Mouse (Mus musculus) thymus, postnatal 25 days (tissue): ENCODE measurements around the gene Gap43.
"Not testable (repeated sequence)": the region's sequence is repeated elsewhere in the genome, so short reads cannot be mapped to it uniquely, and the experiment has no call there.

Source experiments
- DNase-seq: peaks from one replicate; pipeline ENCODE4 v3.0.0; 2022

Gene Gap43

GRCm38 (mm10) chr16:42294056-42294455, 46.4 kb downstream of the Gap43 start:
- no peak for DNase-seq

- DNase-seq: no peak
These were observed 48.9 kb downstream of the Gap43 start for GRCm38 (mm10) chr16:42291572-42291971.

- DNase-seq: no peak
These were observed 56.4 kb downstream of the Gap43 start for GRCm38 (mm10) chr16:42284005-42284404.

- no peak for DNase-seq
These were observed 62.7 kb downstream of the Gap43 start for GRCm38 (mm10) chr16:42277713-42278112.

GRCm38 (mm10) chr16:42277268-42277667, 63.2 kb downstream of the Gap43 start:
- no peak for DNase-seq

GRCm38 (mm10) chr16:42276216-42277141, 64.0 kb downstream of the Gap43 start:
- DNase-seq: peak; percentile 56

GRCm38 (mm10) chr16:42275518-42276215, 64.8 kb downstream of the Gap43 start:
- DNase-seq: no peak

- no peak for DNase-seq
These were observed 69.2 kb downstream of the Gap43 start for GRCm38 (mm10) chr16:42271213-42271612.

- no peak for DNase-seq
These were observed 70.9 kb downstream of the Gap43 start for GRCm38 (mm10) chr16:42269587-42269967.

GRCm38 (mm10) chr16:42268843-42269586, 71.4 kb downstream of the Gap43 start:
- DNase-seq: no peak

GRCm38 (mm10) chr16:42265185-42265584, 75.3 kb downstream of the Gap43 start:
- no peak for DNase-seq

- no peak for DNase-seq
These were observed 77.4 kb downstream of the Gap43 start for GRCm38 (mm10) chr16:42262935-42263542.

- no peak for DNase-seq
These were observed 84.8 kb downstream of the Gap43 start for GRCm38 (mm10) chr16:42255693-42256092.

GRCm38 (mm10) chr16:42255222-42255621, 85.2 kb downstream of the Gap43 start:
- no peak for DNase-seq

- DNase-seq: no peak
These were observed 88.2 kb downstream of the Gap43 start for GRCm38 (mm10) chr16:42252252-42252651.

- DNase-seq: not testable (repeated sequence)
These were observed 96.3 kb downstream of the Gap43 start for GRCm38 (mm10) chr16:42244121-42244520.

- DNase-seq: peak; percentile 8
These were observed 109.1 kb downstream of the Gap43 start for GRCm38 (mm10) chr16:42231306-42231705.
